In the genomic region with DNA sequence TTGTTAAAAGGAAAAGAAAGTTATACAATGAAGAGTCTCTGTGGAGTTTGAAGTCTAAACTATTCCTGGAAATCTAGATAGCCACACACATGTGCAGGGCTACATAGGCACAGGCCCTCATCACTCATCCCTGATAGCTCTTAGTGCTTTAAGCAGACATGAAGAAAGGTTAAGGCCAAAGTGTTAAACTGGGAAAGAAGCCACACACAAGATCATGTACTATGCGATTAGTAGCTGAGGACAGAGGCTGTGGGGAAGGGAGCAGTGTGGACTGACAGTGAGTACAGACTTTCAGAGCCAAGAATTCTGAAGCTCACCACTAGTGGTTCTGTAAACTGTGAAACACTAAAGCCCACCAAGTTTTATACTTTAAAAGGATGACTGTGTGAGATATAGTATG, we compare ENCODE assay signal across 28 mouse cellular contexts. TPM values are rescaled to one million over a fixed set of nuclear protein-coding genes. Genes with fewer than 3 reads are reported as not detected.
DNase-seq lines count a peak whose midpoint lies in the region; ATAC-seq and TF ChIP-seq lines count a peak whose summit lies in the region.
"Had no signal": no experiment of that assay in that cellular context is flagged by ENCODE, and none has a peak within 500 bp of the region (broad histone marks: within the 10 kb centered on the region; RNA-seq: fewer than 3 reads in every experiment).

No protein-coding gene starts in this region.

- no peak for TF ChIP-seq POLR2A in heart, adult 2 months (IDR thresholded peaks at IDR 0.05; ENCODE audit: insufficient read depth, low read depth, low read length)

- H3K4me1 ChIP-seq in heart, adult 2 months (ENCODE audit: control insufficient read depth, insufficient read depth, low read length): no peaks in the 10 kb centered on the region; the same call in 1 of the 2 replicates
- H3K4me1 ChIP-seq in heart, embryonic 11.5 days (ENCODE audit: control insufficient read depth, insufficient read depth, low read length): no peaks in the 10 kb centered on the region
- H3K4me1 ChIP-seq: embryonic facial prominence, embryonic 12.5 days; embryonic facial prominence, embryonic 15.5 days; hindbrain, embryonic 10.5 days; hindbrain, embryonic 13.5 days; intestine, embryonic 15.5 days had no signal

- no peak; the same call in 1 of the 2 replicates for TF ChIP-seq CTCF in gastrocnemius, adult 2 months (IDR thresholded peaks at IDR 0.05)
- TF ChIP-seq CTCF in heart, adult 2 months (IDR thresholded peaks at IDR 0.05): peak; percentile 7; the same call in 1 of the 2 replicates

- H3K9me3 ChIP-seq in heart, embryonic 11.5 days (replicated peaks; ENCODE audit: control insufficient read depth, low read length): no peaks in the 10 kb centered on the region
- H3K9me3 ChIP-seq: embryonic facial prominence, embryonic 12.5 days; embryonic facial prominence, embryonic 15.5 days; G1E; heart, embryonic 13.5 days; hindbrain, embryonic 10.5 days; hindbrain, embryonic 13.5 days; intestine, embryonic 15.5 days had no signal

- peak overlapping the region; percentile 86 for H3K27ac ChIP-seq in gastrocnemius, adult 2 months
- H3K27ac ChIP-seq in heart, adult 2 months: no peak overlapping the region
- H3K27ac ChIP-seq in heart, embryonic 11.5 days (ENCODE audit: low read depth, low read length): no peak overlapping the region
- H3K27ac ChIP-seq: embryonic facial prominence, embryonic 12.5 days; embryonic facial prominence, embryonic 15.5 days; heart, embryonic 13.5 days; hindbrain, embryonic 10.5 days; hindbrain, embryonic 13.5 days; intestine, embryonic 15.5 days had no signal

- intact Hi-C loops in gastrocnemius, adult 2 months (cut with DNase I): no loop called here
- intact Hi-C loops in heart, adult 2 months (cut with DNase I): no loop called here
- intact Hi-C loops in heart, postnatal 10 days (cut with DNase I): no loop called here

- H3K36me3 ChIP-seq in heart, adult 2 months (ENCODE audit: control insufficient read depth, insufficient read depth, low read length): peaks cover 15% of the 10 kb centered on the region
- H3K36me3 ChIP-seq in heart, embryonic 11.5 days (ENCODE audit: control insufficient read depth, insufficient read depth, low read length): peaks cover 7% of the 10 kb centered on the region

- TF ChIP-seq EP300 in heart, adult 2 months (IDR thresholded peaks at IDR 0.05; ENCODE audit: insufficient read depth, low read depth, low read length): no peak

- H3K4me3 ChIP-seq in gastrocnemius, adult 2 months: no peak overlapping the region
- H3K4me3 ChIP-seq in heart, adult 2 months: no peak overlapping the region
- H3K4me3 ChIP-seq in heart, embryonic 11.5 days (ENCODE audit: low read depth, low read length): no peak overlapping the region
- H3K4me3 ChIP-seq: embryonic facial prominence, embryonic 12.5 days; embryonic facial prominence, embryonic 15.5 days; heart, embryonic 13.5 days; hindbrain, embryonic 10.5 days; hindbrain, embryonic 13.5 days; intestine, embryonic 15.5 days had no signal

- no peaks in the 10 kb centered on the region for H3K79me2 ChIP-seq in heart, adult 2 months (replicated peaks; ENCODE audit: control insufficient read depth, insufficient read depth, low read length)

- no peak for DNase-seq in gastrocnemius, adult 2 months
- DNase-seq in gastrocnemius, adult 8-10 months (ENCODE audit: low spot score in 2 of 2): no peak
- no peak for DNase-seq in heart, adult 2 months
- peak; percentile 29 to 44 for DNase-seq in heart, postnatal 10 days
- DNase-seq in skeletal muscle tissue, adult 2 months (ENCODE audit: low read depth, low spot score): peak; percentile 45
- DNase-seq in left cerebral cortex, adult 8-10 months (ENCODE audit: low spot score in 2 of 2): no peak
- DNase-seq: adrenal gland, postnatal 10 days; adrenal gland, postnatal 36 days; B cell, adult 2 months; cerebellum, adult 2 months; cerebellum, adult 9-11 months; cerebellum, postnatal 25 days; forebrain, postnatal 0 days; gastrocnemius, postnatal 14 days; kidney, adult 11 months; kidney, adult 8-10 months had no signal

- no peaks in the 10 kb centered on the region for H3K27me3 ChIP-seq in heart, adult 2 months (ENCODE audit: control insufficient read depth, insufficient read depth, low read length)
- no peaks in the 10 kb centered on the region for H3K27me3 ChIP-seq in heart, embryonic 11.5 days (ENCODE audit: control insufficient read depth, insufficient read depth, low read length)
- H3K27me3 ChIP-seq: CH12.LX; embryonic facial prominence, embryonic 12.5 days; embryonic facial prominence, embryonic 15.5 days; heart, embryonic 13.5 days; hindbrain, embryonic 13.5 days; intestine, embryonic 15.5 days; Patski had no signal

- WGBS in heart, adult 2 months: 41% methylated on average over 1 of the region's 1 CpGs
- 79% methylated on average over 1 of the region's 1 CpGs for WGBS in heart, embryonic 11.5 days (ENCODE audit: insufficient replicate concordance)

- no peak for ATAC-seq in heart, embryonic 11.5 days (replicated peaks; ENCODE audit: insufficient number of reproducible peaks, low FRiP score, low TSS enrichment)
- ATAC-seq: forebrain, embryonic 14.5 days; forebrain, postnatal 0 days; hindbrain, embryonic 16.5 days; intestine, embryonic 15.5 days; Patski had no signal

- H3K4me2 ChIP-seq in heart, embryonic 11.5 days: no peak overlapping the region
- H3K4me2 ChIP-seq: embryonic facial prominence, embryonic 12.5 days; embryonic facial prominence, embryonic 15.5 days; heart, embryonic 13.5 days; hindbrain, embryonic 13.5 days; intestine, embryonic 15.5 days had no signal

- H3K9ac ChIP-seq in heart, adult 2 months (ENCODE audit: low read depth, low read length): no peak overlapping the region
- H3K9ac ChIP-seq in heart, embryonic 11.5 days (ENCODE audit: low read depth, low read length): no peak overlapping the region
- H3K9ac ChIP-seq: embryonic facial prominence, embryonic 12.5 days; embryonic facial prominence, embryonic 15.5 days; forebrain, postnatal 0 days; heart, embryonic 13.5 days; hindbrain, embryonic 13.5 days; intestine, embryonic 15.5 days had no signal

RNA-seq across cellular contexts. Expression of gene Ganc, which starts 12.8 kb away (rescaled TPM):
- total RNA-seq in gastrocnemius, adult 2 months (2021): 10 to 100 TPM; 29.7 to 34.3 TPM
- total RNA-seq in gastrocnemius, adult 8-10 months (2022): 10 to 100 TPM; 36.3 to 42.9 (median 37.6) TPM
- total RNA-seq in heart, adult 2 months (2021): 10 to 100 TPM; 22.0 to 24.5 TPM
- polyA plus RNA-seq in heart, adult 2 months (2012; rRNA removed): 14.3 and 20.3 TPM in 2 replicates
- polyA plus RNA-seq in heart, embryonic 11.5 days (2014; fragmentation: Nextera tagmentation; extraction: Ambion mirVana): 7.0 and 9.0 TPM in 2 replicates
- 10 to 100 TPM; 20.6 to 22.0 TPM for total RNA-seq in heart, postnatal 10 days (2021)
- 10 to 100 TPM; 14.2 to 18.3 (median 16.2) TPM for total RNA-seq in left cerebral cortex, adult 8-10 months (2022)

RNA-seq across cellular contexts. Expression of gene Tmem87a, which starts 13.0 kb away (rescaled TPM):
- 10 to 100 TPM; 31.4 to 51.8 TPM for total RNA-seq in gastrocnemius, adult 2 months (2021)
- 10 to 100 TPM; 36.6 to 47.1 (median 43.3) TPM for total RNA-seq in gastrocnemius, adult 8-10 months (2022)
- total RNA-seq in heart, adult 2 months (2021): 10 to 100 TPM; 15.4 to 17.6 TPM
- polyA plus RNA-seq in heart, adult 2 months (2012; rRNA removed): 7.6 and 12.2 TPM in 2 replicates
- polyA plus RNA-seq in heart, embryonic 11.5 days (2014; fragmentation: Nextera tagmentation; extraction: Ambion mirVana): 4.5 and 9.6 TPM in 2 replicates
- 10 to 100 TPM; 21.0 to 23.8 TPM for total RNA-seq in heart, postnatal 10 days (2021)
- 10 to 100 TPM; 36.3 to 37.0 (median 36.4) TPM for total RNA-seq in left cerebral cortex, adult 8-10 months (2022)

RNA-seq across cellular contexts. Expression of gene Vps39, which starts 38.0 kb away (rescaled TPM):
- total RNA-seq in gastrocnemius, adult 2 months (2021): 10 to 100 TPM; 16.1 to 21.1 TPM
- 10 to 100 TPM; 19.9 to 26.3 (median 22.9) TPM for total RNA-seq in gastrocnemius, adult 8-10 months (2022)
- total RNA-seq in heart, adult 2 months (2021): 10 to 100 TPM; 25.9 to 27.2 TPM
- polyA plus RNA-seq in heart, adult 2 months (2012; rRNA removed): 14.9 and 44.8 TPM in 2 replicates
- 19.1 and 21.6 TPM in 2 replicates for polyA plus RNA-seq in heart, embryonic 11.5 days (2014; fragmentation: Nextera tagmentation; extraction: Ambion mirVana)
- total RNA-seq in heart, postnatal 10 days (2021): 10 to 100 TPM; 30.6 to 35.1 TPM
- total RNA-seq in left cerebral cortex, adult 8-10 months (2022): 10 to 100 TPM; 64.7 to 71.1 (median 69.0) TPM

Comparison
In these comparisons a context has a peak if more than half of its experiments do, and no peak if none do; other contexts are left out.
1. DNase-seq: peak in heart, postnatal 10 days (2 of 2) and skeletal muscle tissue, adult 2 months (single experiment); none in gastrocnemius, adult 2 months (single experiment), gastrocnemius, adult 8-10 months (0 of 2), heart, adult 2 months (0 of 2) and left cerebral cortex, adult 8-10 months (0 of 2).